Mouse (Mus musculus) ES-E14 (cell line): ENCODE results near the gene Slfn4. TPM values are rescaled to one million over a fixed set of nuclear protein-coding genes. Genes with fewer than 3 reads are reported as not detected.
"Not testable (repeated sequence)": the region's sequence is repeated elsewhere in the genome, so short reads cannot be mapped to it uniquely, and the experiment has no call there.

ENCODE experiments used
- DNase-seq: peaks from one replicate; pipeline ENCODE4 v3.0.0-alpha.2; 2013; ENCODE audit warnings: low read depth, low spot score
- H3K27ac ChIP-seq: 2 replicates; pipeline ENCODE4 v1.5.1; 2012; ENCODE audit warnings: low read depth, mild to moderate bottlenecking, low read length, moderate library complexity, mixed read lengths; ENCODE audit not compliant: poor library complexity, insufficient read depth, severe bottlenecking
- H3K36me3 ChIP-seq: 2 replicates; pipeline ENCODE4 v1.6.1; 2012; ENCODE audit warnings: mild to moderate bottlenecking, low read length, moderate library complexity, mixed read lengths; ENCODE audit not compliant: control insufficient read depth, poor library complexity, insufficient read depth, severe bottlenecking
- H3K4me1 ChIP-seq, 2 experiments: fragments of 150-350 bp in 1 of 2; sonication (generic) in 1 of 2; 2 replicates each; pipeline ENCODE4 v1.6.1; 2012; ENCODE audit warnings: low read length in 2 of 2, mild to moderate bottlenecking in 1 of 2, mixed read lengths in 1 of 2; ENCODE audit not compliant: control insufficient read depth in 2 of 2, insufficient read depth in 2 of 2, poor library complexity in 1 of 2
- H3K4me3 ChIP-seq, 2 experiments: fragments of 150-350 bp in 1 of 2; sonication (generic) in 1 of 2; 2 replicates each; pipeline ENCODE4 v1.5.1; 2012; ENCODE audit warnings: low read length in 2 of 2, low read depth in 1 of 2, mild to moderate bottlenecking in 1 of 2, mixed read lengths in 1 of 2; ENCODE audit not compliant: insufficient read depth in 1 of 2, poor library complexity in 1 of 2, severe bottlenecking in 1 of 2
- H3K9ac ChIP-seq: 2 replicates; pipeline ENCODE4 v1.6.1; 2012; ENCODE audit warnings: low read depth, mild to moderate bottlenecking, low read length, mixed read lengths; ENCODE audit not compliant: poor library complexity, insufficient read depth, severe bottlenecking
- H3K9me3 ChIP-seq: fragments of 150-350 bp; sonication (generic); 2 replicates; pipeline ENCODE4 v1.6.1; 2012; ENCODE audit warnings: low read depth, mild to moderate bottlenecking, low read length; ENCODE audit not compliant: control insufficient read depth, insufficient read depth
- CHD2 ChIP-seq: IDR thresholded peaks from 2 replicates; pipeline ENCODE4 v1.6.1; 2014; ENCODE audit warnings: mild to moderate bottlenecking, low read depth, low read length, inconsistent platforms
- HCFC1 ChIP-seq: IDR thresholded peaks from 2 replicates; pipeline ENCODE4 v1.6.1; 2012; ENCODE audit warnings: low read length, inconsistent platforms, borderline replicate concordance; ENCODE audit not compliant: insufficient read depth
- MAFK ChIP-seq: IDR thresholded peaks from 2 replicates; pipeline ENCODE4 v1.6.1; 2014; ENCODE audit warnings: mild to moderate bottlenecking, low read depth, low read length, inconsistent platforms; ENCODE audit not compliant: insufficient read depth
- ZC3H11A ChIP-seq: IDR thresholded peaks from 2 replicates; pipeline ENCODE4 v1.6.1; 2012; ENCODE audit warnings: low read depth, mild to moderate bottlenecking, inconsistent platforms, low read length, borderline replicate concordance
- ZNF384 ChIP-seq: IDR thresholded peaks from 2 replicates; pipeline ENCODE4 v1.6.1; 2012; ENCODE audit warnings: low read depth, low read length, inconsistent platforms
- in situ Hi-C, 2 experiments: fragments of 600-800 bp; cut with MboI; formaldehyde crosslinking; loops; one replicate each; pipeline ENCODE4 v1.15.1; 2025; ENCODE audit warnings: low sequenced_read_pairs in 2 of 2, inconsistent platforms in 1 of 2; ENCODE audit not compliant: unreplicated experiment in 2 of 2
- total RNA-seq: library from RNA; depleted of rRNA; stranded (reverse); fragments of 300-350 nt; gene quantifications from 2 replicates; pipeline ENCODE4 v1.2.3, GENCODE M21; 2012; rRNA removed

The Slfn4 gene
- total RNA-seq, result 0.58 and 1.3 TPM in 2 replicates

- no peak for DNase-seq
- TF ChIP-seq HCFC1 (no peak), ZC3H11A (no peak), ZNF384 (no peak), MAFK (no peak), CHD2 (no peak)
- Histone ChIP-seq H3K4me1 (no peaks in the 10 kb centered on the region), H3K9ac (no peak within 1 kb of the TSS), H3K9me3 (no peaks in the 10 kb centered on the region), H3K4me3 (no peak within 1 kb of the TSS), H3K36me3 (no peaks in the 10 kb centered on the region), H3K27ac (no peak within 1 kb of the TSS)
- in situ Hi-C loops, result no loop called here
Observed at GRCm38 (mm10) chr11:83174948-83175539, at the start of gene Slfn4. Slfn4 (plus strand) TSS chr11:83175186.

- DNase-seq, in situ Hi-C loops, H3K4me1 ChIP-seq, H3K27ac ChIP-seq, H3K36me3 ChIP-seq, H3K9me3 ChIP-seq, H3K9ac ChIP-seq, H3K4me3 ChIP-seq: not testable (repeated sequence)
Observed at GRCm38 (mm10) chr11:83125633-83126032, 49.4 kb upstream of the Slfn4 start.

- H3K9me3 ChIP-seq, H3K4me3 ChIP-seq, in situ Hi-C loops: not testable (repeated sequence)
Observed at GRCm38 (mm10) chr11:83137253-83137652, 37.7 kb upstream of the Slfn4 start.

GRCm38 (mm10) chr11:83148939-83149338, 26.0 kb upstream of the Slfn4 start:
- H3K4me1 ChIP-seq, H3K9me3 ChIP-seq, H3K4me3 ChIP-seq, H3K36me3 ChIP-seq, H3K27ac ChIP-seq, H3K9ac ChIP-seq, in situ Hi-C loops, DNase-seq: not testable (repeated sequence)

More at GRCm38 (mm10) chr11:83137253-83137652, 37.7 kb upstream of the Slfn4 start:
- H3K27ac ChIP-seq, H3K36me3 ChIP-seq, DNase-seq, H3K4me1 ChIP-seq, H3K9ac ChIP-seq: not testable (repeated sequence)

GRCm38 (mm10) chr11:83191134-83191893, 16.3 kb downstream of the Slfn4 start, which contains the start of gene Slfn3:
Slfn3 (plus strand) TSS chr11:83191330.
- H3K4me1 ChIP-seq, result no peaks in the 10 kb centered on the region
- H3K4me3 ChIP-seq, result no peak within 1 kb of the TSS
- no peaks in the 10 kb centered on the region for H3K9me3 ChIP-seq
- no peak for DNase-seq
- in situ Hi-C loops, result no loop called here
- no peak for TF ChIP-seq HCFC1
- no peak for TF ChIP-seq CHD2
- TF ChIP-seq ZNF384, result no peak
- no peak for TF ChIP-seq ZC3H11A
- TF ChIP-seq MAFK, result no peak
- H3K9ac ChIP-seq, result no peak within 1 kb of the TSS
- H3K36me3 ChIP-seq, result no peaks in the 10 kb centered on the region
- no peak within 1 kb of the TSS for H3K27ac ChIP-seq
